Mouse (Mus musculus): ENCODE measurements at regions not wholly inside any gene's neighbourhood (a gene's known extent, or its start where the extent isn't known, plus 50 kb on each side); places are given as distances from the start of the nearest gene placed in this dataset.

- Histone ChIP-seq H3K27ac (ENCODE audit: control insufficient read depth, low read depth, low read length) (no peak overlapping the region), H3K79me2 (ENCODE audit: control insufficient read depth, insufficient read depth, low read length, poor library complexity) (no peaks in the 10 kb centered on the region), H3K27me3 (ENCODE audit: control insufficient read depth in 1 of 2, insufficient read depth in 2 of 2, low read length in 2 of 2) (no peaks in the 10 kb centered on the region), H3K4me1 (ENCODE audit: control insufficient read depth in 1 of 2, insufficient read depth in 2 of 2, low read length in 2 of 2) (no peaks in the 10 kb centered on the region), H3K36me3 (ENCODE audit: control insufficient read depth in 1 of 2, insufficient read depth in 2 of 2, low read length in 2 of 2) (no peaks in the 10 kb centered on the region), H3K9ac (ENCODE audit: control insufficient read depth, low read depth, low read length, poor library complexity, severe bottlenecking) (no peak overlapping the region), H3K4me3 (ENCODE audit: control insufficient read depth in 1 of 2, insufficient read depth in 1 of 2, low read depth in 2 of 2, low read length in 2 of 2) (no peak overlapping the region), H3K9me3 (replicated peaks; ENCODE audit: insufficient read depth, low read length) (no peaks in the 10 kb centered on the region)
- DNase-seq (ENCODE audit: low read depth, low spot score), result no peak
- TF ChIP-seq HCFC1 (IDR thresholded peaks at IDR 0.05; ENCODE audit: low read depth, low read length) (no peak), MYB (IDR thresholded peaks at IDR 0.05; ENCODE audit: low read depth, low read length) (no peak)
Measured at GRCm38 (mm10) chr15:63270381-63270780, 574.6 kb downstream of the Gsdmc2 start.

GRCm38 (mm10) chr15:63265845-63266244 is 579.1 kb downstream of the Gsdmc2 start:
- Histone ChIP-seq H3K9ac (ENCODE audit: control insufficient read depth, low read depth, low read length, poor library complexity, severe bottlenecking) (no peak overlapping the region), H3K36me3 (ENCODE audit: control insufficient read depth in 1 of 2, insufficient read depth in 2 of 2, low read length in 2 of 2) (no peaks in the 10 kb centered on the region), H3K9me3 (replicated peaks; ENCODE audit: insufficient read depth, low read length) (no peaks in the 10 kb centered on the region), H3K4me1 (ENCODE audit: control insufficient read depth in 1 of 2, insufficient read depth in 2 of 2, low read length in 2 of 2) (no peaks in the 10 kb centered on the region), H3K4me3 (ENCODE audit: control insufficient read depth in 1 of 2, insufficient read depth in 1 of 2, low read depth in 2 of 2, low read length in 2 of 2) (no peak overlapping the region), H3K79me2 (ENCODE audit: control insufficient read depth, insufficient read depth, low read length, poor library complexity) (no peaks in the 10 kb centered on the region), H3K27me3 (ENCODE audit: control insufficient read depth in 1 of 2, insufficient read depth in 2 of 2, low read length in 2 of 2) (no peaks in the 10 kb centered on the region), H3K27ac (ENCODE audit: control insufficient read depth, low read depth, low read length) (no peak overlapping the region)
- no peak for DNase-seq (ENCODE audit: low read depth, low spot score)
- TF ChIP-seq UBTF (IDR thresholded peaks at IDR 0.05; ENCODE audit: borderline replicate concordance, insufficient read depth, low read depth, low read length) (no peak), POLR2AphosphoS2 (IDR thresholded peaks at IDR 0.05; ENCODE audit: low read length) (no peak), MAFK (IDR thresholded peaks at IDR 0.05; ENCODE audit: borderline replicate concordance, low read depth, low read length) (no peak), MYC (IDR thresholded peaks at IDR 0.05; ENCODE audit: low read depth, low read length) (no peak), CHD2 (IDR thresholded peaks at IDR 0.05; ENCODE audit: low read length) (no peak)

- Histone ChIP-seq H3K27ac (ENCODE audit: control insufficient read depth, low read depth, low read length) (no peak overlapping the region), H3K9me3 (replicated peaks; ENCODE audit: insufficient read depth, low read length) (no peaks in the 10 kb centered on the region), H3K4me1 (ENCODE audit: control insufficient read depth in 1 of 2, insufficient read depth in 2 of 2, low read length in 2 of 2) (no peaks in the 10 kb centered on the region), H3K79me2 (ENCODE audit: control insufficient read depth, insufficient read depth, low read length, poor library complexity) (no peaks in the 10 kb centered on the region), H3K36me3 (ENCODE audit: control insufficient read depth in 1 of 2, insufficient read depth in 2 of 2, low read length in 2 of 2) (no peaks in the 10 kb centered on the region), H3K27me3 (ENCODE audit: control insufficient read depth in 1 of 2, insufficient read depth in 2 of 2, low read length in 2 of 2) (no peaks in the 10 kb centered on the region), H3K4me3 (ENCODE audit: control insufficient read depth in 1 of 2, insufficient read depth in 1 of 2, low read depth in 2 of 2, low read length in 2 of 2) (no peak overlapping the region), H3K9ac (ENCODE audit: control insufficient read depth, low read depth, low read length, poor library complexity, severe bottlenecking) (no peak overlapping the region)
- TF ChIP-seq CTCF (IDR thresholded peaks at IDR 0.05 in 2 of 3, conservative IDR thresholded peaks at IDR 0.05 in 1 of 3; ENCODE audit: control insufficient read depth in 1 of 3, insufficient read depth in 1 of 3, low read depth in 2 of 3, low read length in 3 of 3, poor library complexity in 1 of 3, severe bottlenecking in 1 of 3), result no peak
- TF ChIP-seq CHD2 (IDR thresholded peaks at IDR 0.05; ENCODE audit: low read length), result no peak
- no peak for TF ChIP-seq KAT2A (conservative IDR thresholded peaks at IDR 0.05; ENCODE audit: low read depth, low read length)
- no peak for TF ChIP-seq SMC3 (IDR thresholded peaks at IDR 0.05; ENCODE audit: low read depth, low read length)
- DNase-seq (ENCODE audit: low read depth, low spot score), result no peak
Measured at GRCm38 (mm10) chr15:63255736-63256135, 589.2 kb downstream of the Gsdmc2 start.
